Mouse (Mus musculus) limb, embryonic 10.5 days (tissue): Measurements from ENCODE around the gene Slc12a9. TPM values are rescaled to one million over a fixed set of nuclear protein-coding genes. Genes with fewer than 3 reads are reported as not detected.

Experiments
- DNase-seq: peaks from one replicate; pipeline ENCODE4 v3.0.0-alpha.2; 2017; ENCODE audit warnings: low spot score
- H3K27ac ChIP-seq: fragments of 300-500 bp; sonication (generic); 2 replicates; pipeline ENCODE4 v1.5.1; 2016; ENCODE audit warnings: mild to moderate bottlenecking
- H3K27me3 ChIP-seq: fragments of 300-500 bp; sonication (generic); 2 replicates; pipeline ENCODE4 v1.6.1; 2016; ENCODE audit warnings: low read depth, mild to moderate bottlenecking; ENCODE audit not compliant: poor library complexity, severe bottlenecking
- H3K36me3 ChIP-seq: fragments of 300-500 bp; sonication (generic); 2 replicates; pipeline ENCODE4 v1.6.1; 2016; ENCODE audit warnings: mild to moderate bottlenecking, moderate library complexity
- H3K4me1 ChIP-seq: fragments of 300-500 bp; sonication (generic); 2 replicates; pipeline ENCODE4 v1.6.1; 2016
- H3K4me3 ChIP-seq: fragments of 300-500 bp; sonication (generic); 2 replicates; pipeline ENCODE4 v1.5.1; 2016; ENCODE audit warnings: mild to moderate bottlenecking, moderate library complexity
- H3K9me3 ChIP-seq: fragments of 300-500 bp; sonication (generic); replicated peaks from 2 replicates; pipeline ENCODE4 v1.6.1; 2016; ENCODE audit warnings: mild to moderate bottlenecking
- whole genome bisulfite sequencing: fragments of 180-500 bp; shearing (Covaris S2); methylation state at CpG from one replicate; pipeline ENCODE4 v1.1.7; 2016; 5-methylcytosine and 5-hydroxymethylcytosine counted together
- polyA plus RNA-seq: library from polyadenylated mRNA; unstranded; fragments of >200 nt; fragmentation: Nextera tagmentation; extraction: Ambion mirVana; gene quantifications from 2 replicates; pipeline ENCODE4 v1.2.1, GENCODE M21; 2016

Gene Slc12a9
- polyA plus RNA-seq, 1 experiment from 2014 or later = 10.4 TPM

- H3K4me1 ChIP-seq = peaks cover 33% of the 10 kb centered on the region
- H3K4me3 ChIP-seq = no peak overlapping the region
- H3K27ac ChIP-seq = no peak overlapping the region
- peaks cover 51% of the 10 kb centered on the region for H3K36me3 ChIP-seq
- no peaks in the 10 kb centered on the region for H3K27me3 ChIP-seq
- 93% methylated on average over 8 of the region's 8 CpGs for WGBS
- no peak for DNase-seq
- no peaks in the 10 kb centered on the region for H3K9me3 ChIP-seq
Measured at GRCm38 (mm10) chr5:137317361-137317760, 16.0 kb downstream of the Slc12a9 start.

DNA sequence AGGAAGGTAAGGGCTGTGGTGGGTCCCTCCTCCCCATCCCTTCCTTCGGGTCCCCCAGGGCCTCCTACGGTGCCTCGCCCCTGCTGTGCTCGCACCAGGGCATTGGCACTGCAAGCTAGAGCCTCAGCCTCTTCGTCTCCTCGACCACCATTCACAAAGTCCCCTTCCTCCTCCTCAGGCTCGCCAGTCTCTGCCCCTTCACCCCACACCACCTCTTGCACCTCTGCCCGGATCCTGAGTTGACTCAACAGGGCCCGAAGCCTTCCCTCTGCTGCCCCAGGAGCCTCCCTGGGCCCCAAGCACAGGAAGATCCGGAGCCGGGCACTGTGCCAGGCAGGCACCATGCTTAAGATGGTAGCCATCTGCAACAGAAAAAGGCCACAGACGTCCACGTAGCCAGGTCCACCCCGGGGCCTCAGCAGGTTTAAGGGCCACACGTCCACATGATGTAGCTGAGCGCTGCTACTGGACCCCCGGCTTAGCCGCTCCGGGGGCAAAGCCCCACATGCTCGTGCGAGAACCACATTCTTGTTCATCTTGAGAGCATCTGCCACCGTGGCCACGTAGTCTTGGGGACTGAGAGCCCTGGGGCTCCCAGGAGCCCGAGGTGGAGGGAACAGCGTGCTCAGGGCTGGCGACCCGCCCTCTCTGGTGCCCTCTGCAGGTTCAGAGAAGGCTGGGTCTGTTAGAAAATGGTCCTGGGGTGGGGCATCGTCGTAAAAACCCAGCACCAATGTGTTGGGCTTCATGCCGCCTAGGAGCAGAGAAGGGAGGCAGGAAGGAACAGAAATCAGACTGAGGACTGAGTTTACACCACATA is 18.1 kb downstream of the Slc12a9 start:
- Histone ChIP-seq H3K27ac (peak overlapping the region; percentile 95), H3K36me3 (peaks cover 53% of the 10 kb centered on the region), H3K4me1 (peaks cover 42% of the 10 kb centered on the region), H3K9me3 (no peaks in the 10 kb centered on the region), H3K27me3 (no peaks in the 10 kb centered on the region), H3K4me3 (peak overlapping the region; percentile 75)
- whole genome bisulfite sequencing = 38% methylated on average over 30 of the region's 30 CpGs
- DNase-seq = peak; percentile 61

DNA sequence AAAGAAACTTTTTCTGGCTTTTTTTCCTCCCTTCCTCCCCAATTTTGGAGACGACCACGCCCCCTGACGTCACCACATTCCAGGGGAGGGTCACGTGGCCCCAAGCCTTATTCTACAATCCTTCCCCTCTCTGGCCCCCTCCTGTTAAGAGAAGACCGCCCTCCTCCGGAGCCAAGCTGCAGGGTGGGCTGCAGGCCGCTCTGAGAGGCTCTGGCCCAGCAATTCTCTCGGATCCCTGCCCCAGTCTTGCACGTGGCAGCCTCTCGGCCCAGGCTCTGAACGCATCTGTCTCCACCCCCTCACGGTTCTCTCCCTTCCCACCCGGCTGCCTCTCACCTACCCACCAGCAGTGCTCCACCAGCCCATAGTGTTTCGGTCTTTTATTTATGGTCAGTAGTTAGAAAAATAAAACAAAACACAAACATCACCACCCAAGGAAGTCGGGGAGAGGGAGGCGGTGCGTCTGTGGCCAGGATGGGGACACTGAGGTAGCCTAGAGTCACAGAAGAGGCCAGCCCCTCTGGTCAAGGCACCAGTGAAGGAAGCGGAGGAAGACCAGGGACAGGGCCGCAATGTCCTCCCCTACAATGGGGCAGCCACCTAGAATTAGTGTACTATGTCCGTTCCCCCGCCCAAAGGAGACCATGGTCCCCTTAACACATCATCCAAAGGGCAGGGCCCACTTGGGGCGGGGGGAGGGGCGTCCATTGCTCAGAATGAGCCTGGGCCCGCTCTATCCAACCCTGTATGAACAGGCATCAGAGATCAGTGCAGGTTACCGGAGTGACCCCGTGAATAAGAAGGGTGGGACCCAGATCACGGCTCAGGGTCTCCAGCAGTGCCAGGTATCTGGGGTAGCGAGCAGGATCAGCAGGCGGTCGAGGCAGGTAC is 19.0 kb downstream of the Slc12a9 start, which contains the start of gene Trip6:
Gene Trip6 (minus strand): TSS at position 212 of the 891 bp plus-strand sequence.
- no peaks in the 10 kb centered on the region for H3K9me3 ChIP-seq
- 12% methylated on average over 30 of the region's 30 CpGs for WGBS
- no peaks in the 10 kb centered on the region for H3K27me3 ChIP-seq
- peaks cover 42% of the 10 kb centered on the region for H3K4me1 ChIP-seq
- H3K4me3 ChIP-seq = peak within 1 kb of the TSS; percentile 75
- H3K27ac ChIP-seq = peak within 1 kb of the TSS; percentile 95
- peaks cover 55% of the 10 kb centered on the region for H3K36me3 ChIP-seq
- DNase-seq = peak; percentile 96

DNA sequence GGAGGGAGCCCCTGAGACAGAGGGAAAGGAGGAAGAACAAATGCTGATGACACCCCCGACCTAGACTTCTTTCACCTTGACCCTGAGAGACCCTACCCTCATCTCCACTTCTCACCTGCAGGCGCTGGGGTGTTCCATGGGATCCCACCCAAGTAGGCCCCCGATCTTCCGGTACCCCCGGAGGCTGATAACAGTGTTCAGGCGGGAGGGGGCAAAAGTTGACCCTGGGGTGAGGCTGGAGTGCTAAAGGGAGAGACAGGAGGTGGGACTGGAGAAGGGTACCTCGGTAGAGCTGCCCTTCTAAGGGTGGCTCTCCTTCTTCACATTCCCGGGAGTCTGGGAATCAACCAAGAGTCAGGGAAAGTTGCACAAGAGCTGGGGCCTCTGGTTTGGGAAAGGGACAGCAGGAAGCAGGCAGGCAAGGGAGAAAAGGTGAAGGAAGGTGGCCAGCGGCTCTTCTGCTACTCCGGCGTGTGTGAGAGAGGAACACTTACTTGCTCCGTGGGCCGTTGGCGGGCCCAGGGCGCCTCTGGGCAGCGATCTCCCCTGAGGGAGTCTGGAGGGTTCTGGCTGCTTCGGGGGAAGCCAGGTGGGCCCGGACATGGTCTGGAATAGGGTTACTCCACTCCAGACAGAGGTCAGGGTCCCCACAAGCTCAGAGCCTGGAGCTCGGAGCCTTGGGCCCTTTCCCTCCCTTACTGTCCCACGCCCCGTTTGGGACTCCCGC is 19.8 kb downstream of the Slc12a9 start:
- H3K36me3 ChIP-seq = peaks cover 57% of the 10 kb centered on the region

GRCm38 (mm10) chr5:137308356-137308755 is 25.0 kb downstream of the Slc12a9 start:
- Histone ChIP-seq H3K4me3 (peak overlapping the region; percentile 97), H3K9me3 (no peaks in the 10 kb centered on the region), H3K4me1 (peaks cover 50% of the 10 kb centered on the region), H3K27ac (peak overlapping the region; percentile 98; the same call in 1 of the 2 replicates), H3K36me3 (peaks cover 74% of the 10 kb centered on the region), H3K27me3 (no peaks in the 10 kb centered on the region)
- 94% methylated on average over 4 of the region's 4 CpGs for WGBS
- no peak for DNase-seq

More for the DNA sequence above, 19.8 kb downstream of the Slc12a9 start:
- Histone ChIP-seq H3K27ac (peak overlapping the region; percentile 95), H3K4me1 (peaks cover 42% of the 10 kb centered on the region), H3K27me3 (no peaks in the 10 kb centered on the region), H3K9me3 (no peaks in the 10 kb centered on the region), H3K4me3 (peak overlapping the region; percentile 75)
- DNase-seq = no peak
- 2% methylated on average over 22 of the region's 22 CpGs for WGBS

GRCm38 (mm10) chr5:137307071-137307912 is 26.1 kb downstream of the Slc12a9 start, which contains the start of gene Srrt:
Srrt (minus strand) TSS chr5:137307674.
- Histone ChIP-seq H3K36me3 (peaks cover 77% of the 10 kb centered on the region), H3K4me1 (peaks cover 39% of the 10 kb centered on the region), H3K27ac (peak within 1 kb of the TSS; percentile 98), H3K4me3 (peak within 1 kb of the TSS; percentile 97), H3K9me3 (no peaks in the 10 kb centered on the region), H3K27me3 (no peaks in the 10 kb centered on the region)
- under 1% methylated on average over 72 of the region's 72 CpGs for WGBS
- DNase-seq = peak; percentile 90

- Histone ChIP-seq H3K4me3 (peak overlapping the region; percentile 97), H3K27ac (peak overlapping the region; percentile 98), H3K9me3 (no peaks in the 10 kb centered on the region), H3K27me3 (no peaks in the 10 kb centered on the region), H3K4me1 (peaks cover 32% of the 10 kb centered on the region), H3K36me3 (peaks cover 77% of the 10 kb centered on the region)
- DNase-seq = no peak
- WGBS = 21% methylated on average over 12 of the region's 12 CpGs
Measured at GRCm38 (mm10) chr5:137306439-137307005, 26.9 kb downstream of the Slc12a9 start.

DNA sequence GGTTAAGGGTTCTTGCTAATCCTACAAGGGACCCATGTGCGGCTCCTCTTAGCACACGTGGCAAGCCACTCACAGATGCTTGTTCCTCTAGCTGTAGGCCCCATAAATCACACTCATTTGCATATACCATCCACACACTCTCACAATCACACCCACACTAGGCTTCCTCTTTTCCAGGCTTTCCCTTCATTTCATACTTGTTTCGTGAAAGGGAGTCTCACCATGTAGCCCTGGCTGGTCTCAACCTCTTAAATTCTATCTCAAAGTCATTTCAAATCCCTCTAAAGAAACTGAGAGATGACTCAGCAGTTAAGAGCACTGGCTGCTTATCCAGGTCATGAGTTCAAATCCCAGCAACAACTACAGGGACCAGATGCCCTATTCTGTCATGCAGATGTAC is 27.6 kb downstream of the Slc12a9 start:
- Histone ChIP-seq H3K9me3 (no peaks in the 10 kb centered on the region), H3K36me3 (peaks cover 77% of the 10 kb centered on the region), H3K27me3 (no peaks in the 10 kb centered on the region), H3K27ac (no peak overlapping the region), H3K4me1 (peaks cover 31% of the 10 kb centered on the region), H3K4me3 (peak overlapping the region; percentile 97)
- 49% methylated on average over 3 of the region's 3 CpGs for WGBS
- DNase-seq = no peak

- WGBS = 57% methylated on average over 4 of the region's 4 CpGs
- peak overlapping the region; percentile 97 for H3K4me3 ChIP-seq
- H3K4me1 ChIP-seq = peaks cover 31% of the 10 kb centered on the region
- no peaks in the 10 kb centered on the region for H3K9me3 ChIP-seq
- H3K27ac ChIP-seq = no peak overlapping the region
- H3K27me3 ChIP-seq = no peaks in the 10 kb centered on the region
- DNase-seq = no peak
- H3K36me3 ChIP-seq = peaks cover 77% of the 10 kb centered on the region
Measured at GRCm38 (mm10) chr5:137304816-137305215, 28.6 kb downstream of the Slc12a9 start.

DNA sequence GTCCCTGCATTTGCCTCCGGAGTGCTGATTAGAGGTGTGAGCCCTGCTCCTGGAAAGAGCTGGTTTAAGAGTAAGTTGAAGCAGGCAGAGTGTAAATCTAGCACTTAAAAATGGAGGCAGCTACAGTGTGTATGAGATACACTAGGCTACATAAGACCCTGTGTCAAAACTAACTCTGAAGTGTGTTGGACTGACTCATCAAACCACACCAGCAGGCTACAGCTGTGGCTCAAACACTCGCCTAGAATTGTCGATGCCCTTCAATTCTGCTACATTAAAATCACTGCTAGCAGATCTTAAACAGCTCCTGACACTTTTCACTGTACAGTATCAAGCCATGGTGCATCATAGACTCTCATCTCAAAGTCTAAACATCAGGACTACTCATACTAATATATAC is 29.2 kb downstream of the Slc12a9 start:
- Histone ChIP-seq H3K36me3 (peaks cover 77% of the 10 kb centered on the region), H3K27me3 (no peaks in the 10 kb centered on the region), H3K27ac (no peak overlapping the region), H3K4me1 (peaks cover 31% of the 10 kb centered on the region), H3K4me3 (peak overlapping the region; percentile 97; the same call in 1 of the 2 replicates), H3K9me3 (no peaks in the 10 kb centered on the region)
- no peak for DNase-seq
- WGBS = 79% methylated on average over 3 of the region's 3 CpGs

DNA sequence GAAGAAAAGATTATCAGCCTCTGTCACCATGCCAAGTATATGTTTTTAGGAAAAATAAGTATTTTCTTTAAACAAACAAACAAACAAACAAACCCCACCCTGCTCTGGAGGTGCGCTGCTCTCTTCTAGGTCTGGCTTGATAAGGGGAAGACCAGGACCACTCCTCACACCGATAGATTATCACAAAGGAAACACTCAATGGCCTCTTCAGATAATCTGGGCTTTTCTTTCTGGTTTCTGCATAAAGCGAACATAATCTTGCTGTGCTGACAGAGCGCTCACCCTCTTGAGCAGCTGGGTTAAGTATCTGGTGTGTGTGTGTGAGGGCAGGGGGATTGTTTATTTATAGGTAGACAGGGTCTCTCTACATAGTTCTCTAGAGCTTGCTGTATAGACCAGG is 29.8 kb downstream of the Slc12a9 start:
- Histone ChIP-seq H3K27me3 (no peaks in the 10 kb centered on the region), H3K4me1 (peaks cover 30% of the 10 kb centered on the region), H3K9me3 (no peaks in the 10 kb centered on the region), H3K36me3 (peaks cover 77% of the 10 kb centered on the region), H3K27ac (no peak overlapping the region), H3K4me3 (no peak overlapping the region)
- WGBS = 89% methylated on average over 4 of the region's 4 CpGs
- no peak for DNase-seq
